Mouse (Mus musculus): ENCODE results near the gene Olfr1012.

- TF ChIP-seq CTCF (IDR thresholded peaks at IDR 0.05; ENCODE audit: control insufficient read depth, insufficient read depth, low read length) (no peak), POLR2A (IDR thresholded peaks at IDR 0.05; ENCODE audit: borderline replicate concordance, control insufficient read depth, low read depth, low read length) (no peak)
Observed at GRCm38 (mm10) chr2:85802444-85802843, 39.9 kb upstream of the Olfr1012 start, which contains the start of gene Olfr1016.
